Mouse (Mus musculus): ENCODE data around the gene Ttc25. TPM values are rescaled to one million over a fixed set of nuclear protein-coding genes. Genes with fewer than 3 reads are reported as not detected.
A peak's percentile ranks its signal among the peaks of the same experiment; 100 is the strongest.
"Not testable (repeated sequence)": the region's sequence is repeated elsewhere in the genome, so short reads cannot be mapped to it uniquely, and the experiment has no call there.

Ttc25 gene
- total and polyA plus RNA-seq, 2 experiments from 2014 or later, result 0.33 to 0.96 TPM

DNA sequence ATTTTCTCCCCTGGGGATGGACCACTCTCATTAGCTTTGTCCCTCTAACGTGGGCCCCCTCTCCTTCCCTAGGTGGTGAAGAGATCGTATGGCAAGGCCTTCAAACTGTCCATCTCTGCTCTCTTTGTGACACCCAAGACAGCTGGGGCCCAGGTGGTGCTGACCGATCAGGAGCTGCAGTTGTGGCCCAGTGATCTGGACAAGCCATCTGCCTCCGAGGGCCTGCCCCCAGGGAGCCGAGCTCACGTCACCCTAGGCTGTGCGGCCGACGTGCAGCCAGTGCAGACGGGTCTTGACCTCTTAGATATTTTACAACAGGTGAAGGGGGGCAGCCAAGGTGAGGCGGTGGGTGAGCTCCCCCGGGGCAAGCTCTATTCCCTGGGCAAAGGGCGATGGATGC is 34.9 kb downstream of the Ttc25 start:
- no peak for ATAC-seq (ENCODE audit: low FRiP score)
- peaks cover 50% of the 10 kb centered on the region for H3K36me3 ChIP-seq (ENCODE audit: insufficient read depth, low read length)
- WGBS, result 89% methylated on average over 13 of the region's 13 CpGs

DNA sequence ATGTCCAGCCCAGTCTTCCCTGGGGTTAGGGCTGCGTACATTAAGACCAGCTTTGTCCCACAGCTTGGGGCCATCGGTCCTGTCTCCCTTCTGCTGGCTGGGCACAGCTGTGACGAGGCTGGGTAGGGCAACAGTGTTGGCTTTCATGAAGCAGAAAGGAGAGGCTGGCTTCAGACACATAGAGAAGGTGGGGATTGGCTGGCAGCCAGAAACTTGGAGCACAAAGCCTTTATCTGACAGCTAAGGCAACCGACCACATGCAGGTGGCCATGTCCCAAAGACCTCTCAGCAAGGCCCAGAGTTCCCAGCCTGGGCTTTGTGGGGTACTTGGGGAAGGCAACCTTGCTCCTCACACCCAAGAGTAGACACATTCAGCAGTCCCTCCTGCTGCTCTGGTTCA is 36.3 kb downstream of the Ttc25 start:
- no peak overlapping the region for H3K9ac ChIP-seq (replicated peaks; ENCODE audit: low read length, poor library complexity, severe bottlenecking)
- DNase-seq (ENCODE audit: low spot score) (peak; percentile 63), ATAC-seq (ENCODE audit: low FRiP score) (no peak)
- H3K9me3 ChIP-seq (ENCODE audit: low read length), result no peaks in the 10 kb centered on the region
- H3K4me1 ChIP-seq (ENCODE audit: insufficient read depth, low read length), result no peaks in the 10 kb centered on the region
- peaks cover 65% of the 10 kb centered on the region for H3K36me3 ChIP-seq (ENCODE audit: insufficient read depth, low read length)
- WGBS, result 62% methylated on average over 4 of the region's 4 CpGs
- no peak overlapping the region for H3K4me2 ChIP-seq (ENCODE audit: low read depth, low read length, poor library complexity, severe bottlenecking)
- H3K4me3 ChIP-seq (ENCODE audit: low read depth, low read length), result no peak overlapping the region
- H3K27me3 ChIP-seq (ENCODE audit: insufficient read depth, low read length), result no peaks in the 10 kb centered on the region
- TF ChIP-seq CTCF (IDR thresholded peaks at IDR 0.05), result no peak
- H3K27ac ChIP-seq (ENCODE audit: low read depth, low read length), result 0 out of 2 replicates have a peak overlapping the region, but pooled peaks have one; percentile 26

More for the DNA sequence above, 34.9 kb downstream of the Ttc25 start:
- no peaks in the 10 kb centered on the region for H3K9me3 ChIP-seq (ENCODE audit: low read length)
- no peak overlapping the region for H3K4me3 ChIP-seq (ENCODE audit: low read depth, low read length)
- H3K4me2 ChIP-seq (ENCODE audit: low read depth, low read length, poor library complexity, severe bottlenecking), result no peak overlapping the region
- TF ChIP-seq CTCF (IDR thresholded peaks at IDR 0.05), result no peak
- H3K27ac ChIP-seq (ENCODE audit: low read depth, low read length), result no peak overlapping the region
- no peaks in the 10 kb centered on the region for H3K27me3 ChIP-seq (ENCODE audit: insufficient read depth, low read length)
- H3K9ac ChIP-seq (replicated peaks; ENCODE audit: low read length, poor library complexity, severe bottlenecking), result no peak overlapping the region
- DNase-seq (ENCODE audit: low spot score), result no peak
- peaks cover 4% of the 10 kb centered on the region for H3K4me1 ChIP-seq (ENCODE audit: insufficient read depth, low read length)

DNA sequence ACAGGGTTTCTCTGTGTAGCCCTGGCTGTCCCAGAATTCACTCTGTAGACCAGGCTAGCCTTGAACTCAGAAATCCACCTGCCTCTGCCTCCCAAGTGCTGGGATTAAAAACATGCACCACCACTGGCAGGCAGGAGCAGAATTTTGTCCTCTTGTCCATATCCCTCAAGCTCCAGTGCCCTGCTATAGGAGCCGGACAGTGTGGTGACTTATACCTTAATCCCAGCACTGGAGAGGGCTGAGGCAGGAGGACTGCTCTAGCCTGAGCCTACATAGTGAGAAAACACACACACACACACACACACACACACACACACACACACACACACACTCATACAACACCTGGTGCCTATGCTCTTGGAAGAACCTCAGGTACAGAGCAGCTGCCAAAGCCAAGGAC is 37.0 kb downstream of the Ttc25 start:
- DNase-seq (ENCODE audit: low spot score); H3K9me3 ChIP-seq (ENCODE audit: low read length); ATAC-seq (ENCODE audit: low FRiP score); H3K4me1 ChIP-seq (ENCODE audit: insufficient read depth, low read length); H3K4me3 ChIP-seq (ENCODE audit: low read depth, low read length); H3K4me2 ChIP-seq (ENCODE audit: low read depth, low read length, poor library complexity, severe bottlenecking); H3K27ac ChIP-seq (ENCODE audit: low read depth, low read length); H3K27me3 ChIP-seq (ENCODE audit: insufficient read depth, low read length); H3K9ac ChIP-seq (replicated peaks; ENCODE audit: low read length, poor library complexity, severe bottlenecking): not testable (repeated sequence)
- 89% methylated on average over 1 of the region's 1 CpGs for WGBS
- H3K36me3 ChIP-seq (ENCODE audit: insufficient read depth, low read length), result peaks cover 71% of the 10 kb centered on the region

- Histone ChIP-seq H3K9me3 (ENCODE audit: low read length) (no peaks in the 10 kb centered on the region), H3K9ac (replicated peaks; ENCODE audit: low read length, poor library complexity, severe bottlenecking) (no peak overlapping the region), H3K27me3 (ENCODE audit: insufficient read depth, low read length) (no peaks in the 10 kb centered on the region), H3K4me2 (ENCODE audit: low read depth, low read length, poor library complexity, severe bottlenecking) (no peak overlapping the region), H3K36me3 (ENCODE audit: insufficient read depth, low read length) (peaks cover 75% of the 10 kb centered on the region), H3K4me1 (ENCODE audit: insufficient read depth, low read length) (no peaks in the 10 kb centered on the region), H3K4me3 (ENCODE audit: low read depth, low read length) (no peak overlapping the region), H3K27ac (ENCODE audit: low read depth, low read length) (no peak overlapping the region)
- WGBS, result 82% methylated on average over 2 of the region's 2 CpGs
- no peak for DNase-seq (ENCODE audit: low spot score)
- no peak for TF ChIP-seq CTCF (IDR thresholded peaks at IDR 0.05)
- no peak for ATAC-seq (ENCODE audit: low FRiP score)
These were observed 37.4 kb downstream of the Ttc25 start for GRCm38 (mm10) chr11:100582836-100583235.

- Histone ChIP-seq H3K36me3 (ENCODE audit: insufficient read depth, low read length) (peaks cover 78% of the 10 kb centered on the region), H3K27ac (ENCODE audit: low read depth, low read length) (no peak overlapping the region), H3K27me3 (ENCODE audit: insufficient read depth, low read length) (no peaks in the 10 kb centered on the region), H3K9me3 (ENCODE audit: low read length) (no peaks in the 10 kb centered on the region), H3K4me3 (ENCODE audit: low read depth, low read length) (no peak overlapping the region), H3K4me2 (ENCODE audit: low read depth, low read length, poor library complexity, severe bottlenecking) (no peak overlapping the region), H3K4me1 (ENCODE audit: insufficient read depth, low read length) (no peaks in the 10 kb centered on the region), H3K9ac (replicated peaks; ENCODE audit: low read length, poor library complexity, severe bottlenecking) (no peak overlapping the region)
- DNase-seq (ENCODE audit: low spot score) (no peak), ATAC-seq (ENCODE audit: low FRiP score) (no peak)
- TF ChIP-seq CTCF (IDR thresholded peaks at IDR 0.05), result no peak
- WGBS, result 90% methylated on average over 7 of the region's 7 CpGs
These were observed 39.2 kb downstream of the Ttc25 start for GRCm38 (mm10) chr11:100584561-100584961.

- H3K4me2 ChIP-seq (ENCODE audit: low read depth, low read length, poor library complexity, severe bottlenecking), result no peak overlapping the region
- DNase-seq (ENCODE audit: low spot score), result no peak
- ATAC-seq (ENCODE audit: low FRiP score), result no peak
- no peak overlapping the region for H3K4me3 ChIP-seq (ENCODE audit: low read depth, low read length)
- H3K9me3 ChIP-seq (ENCODE audit: low read length), result no peaks in the 10 kb centered on the region
- H3K4me1 ChIP-seq (ENCODE audit: insufficient read depth, low read length), result no peaks in the 10 kb centered on the region
- 93% methylated on average over 3 of the region's 3 CpGs for WGBS
- TF ChIP-seq CTCF (IDR thresholded peaks at IDR 0.05), result no peak
- no peaks in the 10 kb centered on the region for H3K27me3 ChIP-seq (ENCODE audit: insufficient read depth, low read length)
- H3K36me3 ChIP-seq (ENCODE audit: insufficient read depth, low read length), result peaks cover 82% of the 10 kb centered on the region
- H3K9ac ChIP-seq (replicated peaks; ENCODE audit: low read length, poor library complexity, severe bottlenecking), result no peak overlapping the region
- H3K27ac ChIP-seq (ENCODE audit: low read depth, low read length), result no peak overlapping the region
These were observed 39.7 kb downstream of the Ttc25 start for GRCm38 (mm10) chr11:100585148-100585547.

Data from midbrain, postnatal 0 days (tissue).